Mouse (Mus musculus) bone marrow, adult 2 months (tissue): ENCODE results near the gene Usp46.

Experiments
- CTCF ChIP-seq: fragments of 200-500 bp; IDR thresholded peaks from 2 replicates; pipeline ENCODE4 v1.5.1; 2011; ENCODE audit warnings: low read length, control low read depth; ENCODE audit not compliant: control insufficient read depth, insufficient read depth
- POLR2A ChIP-seq: fragments of 200-500 bp; IDR thresholded peaks from 2 replicates; pipeline ENCODE4 v1.6.1; 2011; ENCODE audit warnings: low read depth, mild to moderate bottlenecking, control low read depth, low read length, borderline replicate concordance; ENCODE audit not compliant: control insufficient read depth

- TF ChIP-seq CTCF (no peak), POLR2A (no peak)
These were observed 24.2 kb upstream of the Usp46 start for GRCm38 (mm10) chr5:74092481-74092832.
